Mouse (Mus musculus) CD4-positive helper T cell, adult 2 months (primary cell): Measurements from ENCODE around the gene Oscar.
"Not testable (repeated sequence)": the region's sequence is repeated elsewhere in the genome, so short reads cannot be mapped to it uniquely, and the experiment has no call there.

Experiments
- DNase-seq: peaks from one replicate; pipeline ENCODE4 v3.0.0-alpha.2; 2012; ENCODE audit warnings: low read depth, missing footprints, low spot score

The Oscar gene

DNA sequence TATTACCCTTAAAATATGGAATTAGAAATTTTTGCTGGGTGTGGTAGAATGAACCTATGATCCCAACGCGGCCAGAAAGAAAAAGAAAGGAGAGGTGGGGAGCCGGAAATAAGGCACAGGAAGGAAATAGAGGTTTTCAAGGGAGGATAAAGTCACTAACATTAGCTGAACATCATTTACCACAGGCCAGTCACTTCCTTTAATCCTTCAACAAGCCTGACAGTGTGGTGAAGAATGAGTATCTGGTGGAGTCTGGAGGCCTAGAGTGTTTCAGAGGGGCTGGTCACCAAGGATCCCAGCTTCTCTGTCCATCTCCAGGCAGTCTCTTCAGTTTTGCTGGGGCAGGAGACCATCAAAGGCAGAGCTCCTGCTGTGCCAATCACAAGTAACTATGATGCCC lies 5.5 kb downstream of the Oscar start:
- no peak for DNase-seq

DNA sequence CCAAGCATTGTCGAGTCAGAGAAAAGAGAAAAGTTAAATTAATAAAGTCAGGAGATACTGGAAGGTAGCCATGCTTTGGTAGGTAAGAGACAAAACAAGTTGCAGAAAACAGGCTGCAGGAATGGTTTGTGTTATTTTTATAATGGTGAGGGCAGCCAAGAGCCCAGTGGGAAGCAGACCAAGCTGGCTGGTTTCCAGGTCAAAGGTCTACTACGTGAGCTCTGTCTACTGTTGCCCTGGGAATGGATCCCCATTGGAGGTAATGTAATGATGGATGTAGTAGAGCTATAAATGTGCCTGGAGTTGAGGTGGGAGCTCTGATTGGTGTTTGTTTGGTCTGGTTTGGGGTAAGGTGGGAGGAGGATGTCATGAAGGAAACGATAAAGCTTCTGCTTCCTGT lies 6.9 kb downstream of the Oscar start:
- no peak for DNase-seq

DNA sequence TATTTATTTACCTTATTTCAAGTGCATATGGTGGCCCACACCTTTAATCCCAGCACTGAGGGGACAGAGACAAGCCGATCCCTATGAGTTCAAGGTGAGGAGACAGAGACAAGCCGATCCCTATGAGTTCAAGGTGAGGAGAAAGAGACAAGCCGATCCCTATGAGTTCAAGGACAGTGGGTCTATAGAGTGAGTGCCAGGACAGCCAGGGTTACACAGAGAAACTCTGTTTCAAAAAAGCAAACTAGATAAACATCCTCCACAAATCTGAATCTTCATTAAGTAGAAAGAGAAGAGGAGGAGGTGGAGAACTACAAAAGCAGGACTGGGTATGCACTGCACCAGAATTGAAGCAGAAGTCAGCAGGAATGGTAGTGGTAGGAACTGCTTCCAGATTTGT lies 7.3 kb downstream of the Oscar start:
- DNase-seq = no peak

DNA sequence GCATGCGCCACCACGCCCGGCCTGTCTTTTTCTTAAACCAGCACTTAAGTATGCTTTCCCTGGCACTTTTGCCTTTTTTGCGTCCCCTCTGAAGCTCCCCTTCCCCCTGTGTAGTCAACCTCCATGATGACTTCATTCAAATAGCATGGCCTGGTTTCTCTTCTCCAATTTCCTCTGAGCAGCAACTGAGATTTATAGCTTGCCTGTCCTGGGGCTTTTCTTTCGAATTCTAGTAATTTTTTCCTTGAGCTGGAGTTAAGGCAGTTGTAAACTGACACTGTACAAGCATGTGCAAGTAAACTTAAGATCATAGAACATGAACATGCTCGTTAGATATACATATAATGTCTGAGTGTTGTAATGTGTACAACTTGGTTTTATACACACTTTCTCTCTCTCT lies 8.6 kb downstream of the Oscar start:
- DNase-seq = no peak

DNA sequence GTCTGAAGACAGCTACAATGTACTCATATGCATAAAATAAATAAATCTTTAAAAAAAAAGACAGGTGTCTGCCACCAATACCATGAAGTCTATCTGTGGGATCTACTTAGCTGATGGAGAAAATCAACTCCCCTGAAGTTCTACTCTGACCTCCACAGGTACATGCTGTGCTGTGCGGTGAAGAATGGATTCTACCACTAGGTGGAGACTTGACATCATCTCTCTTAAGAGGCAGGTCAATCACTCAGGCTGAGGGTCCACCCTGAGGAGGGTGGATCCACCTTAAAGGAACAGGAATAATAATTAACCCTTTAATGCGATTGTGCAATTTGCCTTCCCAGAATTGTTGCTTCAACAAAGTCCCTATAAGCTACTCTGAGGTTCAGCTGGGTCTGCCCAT lies 9.2 kb downstream of the Oscar start:
- DNase-seq = peak; percentile 41

DNA sequence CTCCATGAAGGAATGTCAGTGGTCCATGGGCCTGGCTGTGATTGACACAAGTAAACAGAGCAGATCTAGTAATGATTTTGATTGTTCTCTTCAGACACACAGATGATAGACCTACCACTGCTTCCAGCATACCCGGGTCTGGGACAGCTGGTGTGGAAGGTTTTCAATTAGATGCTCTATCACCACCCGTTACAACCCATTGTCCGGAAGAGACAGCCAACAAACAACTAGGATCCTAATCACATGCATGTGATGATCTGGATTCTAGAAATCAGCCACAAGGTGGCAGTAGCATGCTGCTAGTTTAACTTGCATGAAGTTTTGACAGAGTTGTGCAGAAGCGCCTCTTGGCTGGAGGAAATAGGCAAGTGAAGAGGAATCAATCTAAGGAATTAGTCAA lies 14.8 kb downstream of the Oscar start:
- peak; percentile 77 for DNase-seq

DNA sequence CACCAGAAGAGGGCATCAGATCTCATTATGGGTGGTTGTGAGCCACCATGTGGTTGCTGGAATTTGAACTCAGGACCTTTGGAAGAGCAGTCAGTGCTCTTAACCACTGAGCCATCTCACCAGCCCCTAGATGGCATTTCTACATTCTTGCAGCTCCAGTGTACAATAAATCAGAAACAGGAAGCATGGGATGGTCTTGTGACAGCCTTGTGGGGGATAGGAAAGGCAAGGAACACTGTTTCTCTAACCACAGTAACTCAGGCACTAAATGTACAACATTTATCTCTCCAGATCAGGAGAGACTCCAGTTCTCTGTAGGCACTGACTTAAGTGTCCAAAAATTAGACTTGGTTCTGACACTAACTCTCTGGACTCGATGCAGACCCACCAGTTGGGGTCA lies 18.2 kb downstream of the Oscar start:
- not testable (repeated sequence) for DNase-seq

DNA sequence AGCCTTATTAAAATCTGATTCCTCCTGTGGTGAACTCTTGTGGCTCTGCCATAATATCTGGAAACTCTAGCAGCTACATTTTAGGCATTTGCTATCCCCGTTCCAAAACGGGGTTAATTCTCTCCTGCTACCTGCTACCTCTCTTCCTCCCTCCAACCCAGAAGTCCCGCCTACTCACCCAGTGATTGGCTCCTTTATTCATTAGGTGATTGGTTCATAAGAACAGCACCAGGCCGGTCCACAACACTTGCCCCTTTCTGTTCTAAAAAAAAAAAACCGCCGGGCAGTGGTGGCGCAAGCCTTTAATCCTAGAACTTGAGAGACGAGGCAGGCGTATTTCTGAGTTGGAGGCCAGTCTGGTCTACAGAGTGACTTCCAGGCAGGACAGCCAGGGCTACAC lies 20.8 kb downstream of the Oscar start:
- DNase-seq = peak; percentile 68

DNA sequence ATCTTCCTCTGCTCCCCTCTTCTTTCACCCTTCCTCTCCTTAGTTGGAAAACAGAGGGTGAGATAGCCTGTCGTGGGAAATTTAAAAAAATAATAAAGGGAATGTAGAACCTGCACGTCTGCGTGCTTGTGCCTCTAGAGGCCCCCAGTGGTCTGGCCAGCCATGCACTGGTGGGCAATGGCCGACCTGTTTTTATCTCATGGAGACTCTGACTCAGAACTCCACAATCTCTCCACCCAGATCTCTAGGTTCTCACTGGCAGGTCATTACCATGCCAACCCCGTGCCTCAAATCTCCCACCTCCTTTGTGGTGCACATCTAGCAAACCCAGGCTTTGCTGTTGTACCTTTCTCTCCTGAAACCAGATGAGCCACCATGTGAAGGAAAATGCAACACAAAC lies 21.3 kb downstream of the Oscar start:
- peak; percentile 39 for DNase-seq

DNA sequence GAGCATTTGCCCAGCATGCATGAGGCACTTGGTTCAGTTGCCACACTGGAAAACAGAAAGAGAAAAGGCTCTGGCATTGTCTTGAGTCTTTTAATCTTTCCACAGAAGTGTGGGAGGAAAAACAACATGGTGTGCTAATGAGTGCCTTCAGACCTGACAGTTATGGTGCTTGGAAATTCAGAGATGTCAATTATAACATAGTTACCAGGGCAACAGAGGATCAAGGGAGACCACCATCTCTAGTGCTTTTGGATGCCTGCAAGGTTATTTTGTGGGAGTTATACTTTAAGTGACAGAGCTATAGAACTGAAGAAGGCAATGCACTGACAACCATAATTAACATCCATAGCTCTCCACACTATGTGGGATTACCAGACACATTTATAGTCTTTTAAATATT lies 22.1 kb downstream of the Oscar start:
- DNase-seq = no peak

DNA sequence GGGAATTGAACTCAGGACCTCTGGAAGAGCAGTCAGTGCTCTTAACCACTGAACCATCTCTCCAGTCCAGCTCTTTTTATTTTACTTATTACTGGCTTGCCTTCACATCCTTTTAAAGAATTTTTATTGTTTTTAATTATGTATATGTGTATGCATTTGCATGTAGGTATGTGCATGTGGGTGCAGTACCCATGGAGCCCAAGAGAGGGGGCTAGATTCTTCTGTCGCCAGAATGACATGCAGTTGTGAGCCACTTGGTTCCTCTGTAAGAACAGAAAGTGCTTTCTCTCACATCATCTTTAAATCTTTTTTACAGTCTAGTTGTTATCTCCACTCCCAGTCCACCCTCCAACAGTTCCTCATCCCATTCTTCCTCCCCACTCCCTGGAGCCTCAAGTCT lies 24.4 kb downstream of the Oscar start:
- DNase-seq = no peak

DNA sequence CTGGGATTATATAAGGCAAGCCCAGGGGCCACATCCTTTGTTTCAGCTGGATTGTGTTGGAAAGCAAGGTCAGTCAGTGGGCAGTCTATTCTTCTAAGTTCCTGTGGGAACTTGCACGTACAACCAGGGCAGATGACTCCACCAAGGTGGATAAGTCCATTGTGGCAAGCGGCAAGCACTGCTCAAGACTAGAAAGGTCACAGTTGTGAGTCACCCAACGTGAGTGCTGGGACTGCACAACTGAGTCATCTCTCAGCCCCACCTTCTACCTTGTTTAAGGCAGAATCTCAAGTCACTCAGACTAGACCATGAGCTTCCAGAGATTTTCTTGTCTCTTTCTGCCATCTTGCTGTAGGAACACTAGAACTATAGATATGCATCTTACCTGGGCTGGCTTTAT lies 25.4 kb downstream of the Oscar start:
- DNase-seq = no peak

DNA sequence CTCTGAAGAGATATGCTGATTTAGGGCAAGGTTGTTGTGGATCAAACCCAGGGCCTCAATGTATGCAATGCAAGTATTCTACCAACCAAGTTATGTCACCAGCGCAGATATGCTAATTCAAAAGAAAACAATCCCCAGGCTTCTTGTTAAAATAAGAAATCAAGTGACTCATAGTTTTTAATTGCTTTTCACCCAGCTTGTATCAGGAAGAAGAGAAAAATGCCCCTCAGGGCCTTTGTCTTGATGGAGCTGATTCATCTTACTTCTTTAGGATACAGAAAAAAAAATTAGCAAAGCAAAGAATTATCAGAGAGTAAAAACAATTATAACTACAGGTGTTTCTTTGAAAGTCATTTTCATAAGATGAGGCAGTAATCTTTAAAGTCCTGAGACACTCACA lies 28.7 kb downstream of the Oscar start:
- DNase-seq = no peak

DNA sequence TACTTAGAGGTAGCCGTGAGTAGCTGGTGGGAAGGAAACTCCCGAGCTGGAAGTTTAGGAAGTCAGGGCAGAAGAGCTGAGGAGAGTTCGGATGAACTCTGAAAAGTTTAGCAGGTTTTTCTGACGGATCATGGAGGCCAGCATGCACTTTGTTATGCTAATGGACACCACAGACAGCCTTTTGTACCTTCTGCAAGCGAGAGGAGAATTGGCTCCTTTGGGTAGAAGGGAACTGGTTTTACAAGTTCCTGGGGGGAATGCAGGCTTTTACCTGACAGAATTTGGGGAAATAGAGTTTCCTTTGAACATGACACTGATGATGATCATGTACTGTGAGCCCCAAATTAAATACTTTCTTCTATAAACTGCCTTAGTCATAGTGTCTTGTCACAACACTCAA lies 29.7 kb downstream of the Oscar start:
- no peak for DNase-seq

DNA sequence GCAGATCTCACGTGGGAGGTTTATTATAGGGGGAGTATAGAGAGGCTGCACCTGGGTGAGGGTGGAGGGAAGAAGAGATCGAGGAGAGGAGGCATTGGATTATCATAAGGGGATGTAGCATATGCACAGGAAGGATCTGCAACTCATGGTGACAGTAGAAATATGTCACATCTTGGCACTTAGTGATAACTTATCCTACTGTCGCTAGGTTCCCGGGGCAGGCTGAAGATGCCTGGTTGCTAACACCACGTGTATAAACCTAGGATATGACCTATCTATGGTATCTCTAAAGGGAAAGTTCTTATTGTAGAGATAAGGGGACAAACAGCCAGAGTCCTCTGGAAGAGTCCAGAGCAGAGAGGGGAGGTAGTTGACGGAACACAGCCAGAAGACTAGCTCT lies 30.2 kb downstream of the Oscar start:
- no peak for DNase-seq

DNA sequence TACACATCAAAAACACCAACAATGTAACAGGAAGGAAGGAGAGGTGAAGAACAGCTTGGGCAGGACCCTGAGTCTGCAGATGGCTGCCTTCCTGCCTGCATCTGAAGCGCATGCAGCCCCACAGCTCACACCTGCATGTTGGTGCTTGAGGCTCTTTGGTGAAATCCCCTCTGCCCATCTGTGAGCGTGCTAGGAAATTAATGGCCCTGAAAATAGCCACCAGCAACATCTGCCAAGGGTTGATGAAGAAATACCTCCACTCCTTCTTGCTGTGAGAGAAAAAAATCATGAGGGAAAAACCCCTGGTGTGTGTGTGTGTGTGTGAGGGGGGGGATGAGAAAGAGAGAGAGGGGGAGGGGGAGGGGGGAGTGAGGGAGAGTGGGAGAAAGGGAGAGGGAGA lies 35.9 kb downstream of the Oscar start:
- no peak for DNase-seq

DNA sequence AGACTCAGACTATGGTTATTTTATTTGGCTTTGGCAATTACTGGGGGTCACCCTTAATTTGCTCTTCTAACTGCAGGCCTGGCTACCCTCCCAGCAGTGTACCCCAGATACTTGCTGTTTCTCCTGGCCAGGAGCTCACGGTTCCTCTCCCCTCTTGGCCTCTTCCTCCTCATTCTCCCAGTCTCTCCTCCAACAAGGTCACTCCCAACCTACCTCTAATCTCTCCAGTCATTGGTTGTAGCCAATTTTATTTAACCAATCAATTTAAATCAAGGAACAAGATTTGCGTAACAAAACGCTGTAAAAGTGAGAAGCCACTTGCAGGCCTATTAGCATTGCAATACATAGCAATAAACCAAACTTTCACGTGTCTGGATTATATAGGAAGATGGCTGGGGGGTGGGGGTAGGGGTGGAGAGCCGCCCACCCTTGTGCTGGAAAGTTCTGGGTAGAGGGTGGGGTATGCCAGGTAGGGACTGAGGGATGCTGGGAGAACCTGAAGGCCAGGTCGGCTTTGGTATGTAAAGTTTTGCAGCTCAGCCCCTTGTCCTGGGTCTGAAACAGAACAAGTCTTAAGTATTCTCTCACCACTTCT lies 36.9 kb downstream of the Oscar start:
- DNase-seq = no peak

DNA sequence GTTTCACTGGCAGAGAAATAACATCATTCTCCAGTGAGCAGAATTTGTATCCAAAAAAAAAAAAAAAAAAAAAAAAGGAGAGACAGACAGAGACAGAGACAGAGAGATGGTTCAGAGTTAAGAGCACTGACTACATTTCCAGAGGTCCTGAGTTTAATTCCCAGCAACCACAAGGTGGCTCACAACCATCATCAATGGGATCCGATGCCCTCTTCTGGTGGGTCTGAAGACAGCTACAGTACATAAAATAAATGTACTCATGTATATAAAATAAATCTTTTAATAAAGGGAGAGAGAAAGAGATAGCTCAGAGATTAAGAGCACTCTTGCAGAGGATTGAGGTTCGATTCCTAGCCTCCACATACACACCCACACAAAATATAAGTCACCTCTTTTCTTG lies 37.8 kb downstream of the Oscar start:
- DNase-seq = no peak

DNA sequence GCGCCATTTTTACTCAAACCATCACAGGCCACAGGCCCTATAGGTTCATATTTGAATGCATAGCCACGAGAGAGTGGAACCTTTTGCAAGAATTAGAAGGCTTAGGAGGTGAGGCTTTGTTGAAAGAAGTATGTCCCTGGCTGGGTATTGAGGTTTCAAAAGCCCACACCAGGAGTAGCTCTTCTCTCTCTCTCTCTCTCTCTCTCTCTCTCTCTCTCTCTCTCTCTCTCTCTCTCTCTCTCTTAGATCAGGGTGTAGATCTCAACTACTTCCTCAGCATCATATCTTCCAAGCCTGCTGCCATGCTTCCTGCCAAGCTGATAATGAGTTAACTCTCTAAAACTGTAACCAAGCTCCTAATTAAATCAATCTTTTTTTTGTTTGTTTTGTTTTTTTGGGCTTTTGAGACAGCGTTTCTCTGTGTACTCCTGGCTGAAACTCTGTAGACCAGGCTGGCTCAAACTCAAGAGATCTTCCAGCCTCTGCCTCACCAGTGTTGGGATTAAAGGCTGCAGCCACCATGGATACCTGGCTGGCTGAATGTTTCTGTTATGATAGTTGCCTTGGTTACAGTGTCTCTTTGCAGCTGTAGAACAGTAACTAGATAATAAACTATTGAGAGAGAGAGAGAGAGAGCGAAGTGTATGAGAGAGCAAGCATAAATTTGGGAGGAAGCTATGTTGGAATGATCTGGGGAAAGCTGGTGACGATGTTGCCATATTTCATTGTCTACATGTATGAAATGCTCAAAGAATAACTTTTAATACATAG lies 39.4 kb downstream of the Oscar start:
- no peak for DNase-seq

DNA sequence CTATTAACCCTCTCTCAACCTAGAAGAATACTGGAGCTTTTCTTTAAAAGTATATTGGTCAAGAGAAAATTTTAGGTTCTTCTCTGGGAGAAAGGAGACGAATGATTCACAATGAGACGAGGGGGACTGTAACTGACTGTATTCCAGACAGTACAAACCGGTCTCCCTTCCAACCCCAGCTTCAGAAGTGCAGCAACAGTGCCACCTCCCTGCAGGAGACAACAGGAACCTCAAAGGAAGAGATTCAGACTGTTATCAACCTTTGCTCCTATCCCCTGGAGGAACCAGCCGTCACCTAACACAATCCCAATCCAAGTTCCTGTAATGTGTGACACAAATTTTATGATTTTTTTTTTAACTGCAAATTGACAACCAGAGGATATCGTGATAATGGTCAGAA lies 41.7 kb downstream of the Oscar start:
- DNase-seq = no peak

DNA sequence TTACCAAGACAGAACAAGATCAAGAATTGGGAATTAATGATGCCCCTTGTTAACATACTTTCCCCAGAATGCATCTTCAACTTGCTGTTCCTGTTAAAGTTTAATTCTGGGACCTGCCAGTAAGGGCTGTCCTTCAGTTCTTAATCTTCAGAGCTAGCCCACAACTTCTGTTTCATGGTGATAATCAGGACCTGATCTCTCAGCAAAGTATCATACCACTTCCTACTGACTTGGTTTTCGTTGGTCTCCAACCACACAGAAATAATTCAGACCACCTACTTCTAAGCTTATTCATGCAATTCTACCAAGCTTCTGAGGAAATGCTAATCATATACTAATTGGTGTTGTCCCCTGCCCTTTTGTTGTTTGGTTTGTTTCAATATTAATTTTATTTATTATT lies 44.1 kb downstream of the Oscar start:
- no peak for DNase-seq

DNA sequence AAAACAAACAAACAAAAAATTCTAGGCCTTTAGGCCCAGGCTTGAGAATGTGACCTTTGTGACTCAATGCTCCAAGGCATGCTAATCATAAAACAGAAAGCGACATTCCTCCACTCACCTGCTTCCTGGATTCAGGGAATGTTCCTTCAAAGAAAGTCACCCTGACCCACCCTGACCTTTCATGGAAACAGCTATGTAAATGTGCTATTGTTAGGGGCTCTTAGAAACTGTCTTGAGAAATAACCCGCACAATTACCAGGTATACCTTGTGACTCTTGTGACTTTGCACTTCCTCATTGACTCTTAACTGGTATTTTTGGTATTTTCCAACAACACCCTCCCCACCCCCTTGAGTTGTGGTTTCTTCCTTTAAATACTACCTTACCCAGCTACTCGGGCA lies 45.4 kb downstream of the Oscar start:
- DNase-seq = not testable (repeated sequence)

DNA sequence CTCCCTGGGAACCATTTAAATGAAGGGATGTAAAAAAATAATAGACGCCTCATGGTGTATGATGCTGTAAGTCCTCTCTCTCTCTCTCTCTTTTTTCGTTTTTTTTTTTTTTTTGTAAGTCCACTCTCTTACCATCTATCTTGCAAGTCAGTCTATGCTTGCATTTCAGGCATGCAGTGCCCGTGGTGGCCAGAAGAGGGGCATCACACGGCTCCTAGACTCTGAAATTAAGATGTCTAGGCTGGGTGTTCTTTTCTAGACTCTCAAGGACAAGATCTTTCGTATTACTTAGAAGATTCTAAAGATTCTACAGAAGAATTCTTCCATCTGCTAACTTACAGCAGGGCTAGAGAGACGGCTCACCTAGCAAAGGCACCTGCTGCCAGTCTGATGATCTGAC lies 46.2 kb downstream of the Oscar start:
- DNase-seq = no peak

DNA sequence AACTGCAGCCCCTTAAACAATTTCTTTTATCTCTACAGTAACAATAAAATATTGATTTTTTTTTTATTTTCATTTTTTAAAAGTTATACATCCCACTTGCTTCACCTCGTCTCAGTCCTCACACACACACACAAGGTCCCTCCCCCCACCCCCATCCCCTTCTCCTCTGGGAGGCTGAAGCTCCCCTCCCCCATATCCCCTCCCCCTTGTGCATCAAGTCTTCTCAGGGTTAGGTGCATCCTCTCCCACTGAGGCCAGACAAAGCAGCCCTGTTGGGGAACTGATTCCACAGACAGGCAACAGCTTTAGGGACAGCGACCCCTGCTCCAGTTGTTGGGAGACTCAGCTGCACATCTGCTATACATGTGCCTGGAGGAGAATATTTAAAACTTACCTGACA lies 48.6 kb downstream of the Oscar start:
- DNase-seq = no peak
